8 mouse cellular contexts compared by ENCODE assay signal in genomic region chr15:32766011-32766701, GRCm38 (mm10).
DNase-seq lines count a peak whose midpoint lies in the region; ATAC-seq lines count a peak whose summit lies in the region.

No protein-coding gene starts in this region.

- DNase-seq in heart, postnatal 14 days, result peak; percentile 6 to 28
- no peak for DNase-seq in heart, postnatal 36 days
- peak; percentile 4 to 9 for DNase-seq in B cell, adult 2 months
- DNase-seq in c-Kit-positive CD71-negative TER-119-negative erythroid progenitor cells, embryonic 14.5 days (ENCODE audit: low read depth), result peak; percentile 13
- no peak for DNase-seq in spleen, postnatal 4 days (ENCODE audit: low spot score in 2 of 2)
- no peak for DNase-seq in urinary bladder, postnatal 36 days (ENCODE audit: low spot score in 2 of 2)

- peak; percentile 78 to 84 for ATAC-seq in hematopoietic stem cell, adult 5-6 weeks (replicated peaks in 1 of 2; ENCODE audit: insufficient read depth in 1 of 2, low FRiP score in 2 of 2, low TSS enrichment in 1 of 2, low read depth in 1 of 2, poor library complexity in 2 of 2, severe bottlenecking in 2 of 2)
- peak; percentile 43; the same call in 1 of the 2 replicates for ATAC-seq in megakaryocyte, adult 5-6 weeks (ENCODE audit: poor library complexity, severe bottlenecking)

- intact Hi-C loops in heart, postnatal 14 days (cut with DNase I), result loop anchor here (5.0 kb wide), 1 partner anchor 519 kb away; no protein-coding TSS in a partner anchor
- intact Hi-C loops in heart, postnatal 36 days (cut with DNase I), result no loop called here

Comparison
In these comparisons a context has a peak if more than half of its experiments do, and no peak if none do; other contexts are left out.
1. DNase-seq: peak in heart, postnatal 14 days (2 of 2), B cell, adult 2 months (2 of 2) and c-Kit-positive CD71-negative TER-119-negative erythroid progenitor cells, embryonic 14.5 days (single experiment); none in heart, postnatal 36 days (0 of 2), spleen, postnatal 4 days (0 of 2) and urinary bladder, postnatal 36 days (0 of 2).